Mouse (Mus musculus): ENCODE measurements at regions not wholly inside any gene's neighbourhood (a gene's known extent, or its start where the extent isn't known, plus 50 kb on each side); places are given as distances from the start of the nearest gene placed in this dataset.

GRCm38 (mm10) chr3:101712666-101713065, 108.2 kb upstream of the Atp1a1 start:
- TF ChIP-seq CTCF (IDR thresholded peaks at IDR 0.05; ENCODE audit: low read depth) = no peak
- TF ChIP-seq EP300 (IDR thresholded peaks at IDR 0.05; ENCODE audit: low read depth) = no peak

Data from liver, postnatal 0 days (tissue).